Mouse (Mus musculus): ENCODE results near the gene Ppp3r2. TPM values are rescaled to one million over a fixed set of nuclear protein-coding genes. Genes with fewer than 3 reads are reported as not detected.

Gene Ppp3r2
- total RNA-seq, 2 experiments from 2014 or later: not detected

Other genes with a start within 250 kb of the Ppp3r2 start
- gene Acnat1, start 208.1 kb downstream of the Ppp3r2 start, total RNA-seq (2021): not detected
- gene Baat, start 175.5 kb downstream of the Ppp3r2 start, total RNA-seq (2021): under 1 TPM in 1 of 2 experiments, not detected in 1; 0.47 TPM
- 10 to 100 TPM; 44.6 to 44.9 TPM for gene Mrpl50, start 160.9 kb downstream of the Ppp3r2 start, total RNA-seq (2021)
- 1 to 10 TPM; 5.4 to 6.0 TPM for gene Zfp189, start 160.8 kb downstream of the Ppp3r2 start, total RNA-seq (2021)
- gene Aldob, start 132.5 kb downstream of the Ppp3r2 start, total RNA-seq (2021): 1 to 10 TPM in 1 of 2 experiments, under 1 TPM in 1; 0.58 to 1.1 TPM
- gene Tmem246, start 84.1 kb downstream of the Ppp3r2 start, total RNA-seq (2021): 10 to 100 TPM; 44.5 to 47.1 TPM
- gene Rnf20, start 50.0 kb downstream of the Ppp3r2 start, total RNA-seq (2021): 10 to 100 TPM; 30.7 to 39.3 TPM
- gene Grin3a, start 163.7 kb upstream of the Ppp3r2 start, total RNA-seq (2021): under 1 TPM; 0.16 to 0.19 TPM

Measured in heart, postnatal 36 days (tissue).